Mouse (Mus musculus) megakaryocyte, embryonic 14.5 days (primary cell): ENCODE measurements around the gene Olfr1393. TPM values are rescaled to one million over a fixed set of nuclear protein-coding genes. Genes with fewer than 3 reads are reported as not detected.
"Not testable (repeated sequence)": the region's sequence is repeated elsewhere in the genome, so short reads cannot be mapped to it uniquely, and the experiment has no call there.

Source experiments
- H3K27me3 ChIP-seq: replicated peaks from 2 replicates; pipeline ENCODE3; 2012; ENCODE audit warnings: inconsistent platforms
- H3K36me3 ChIP-seq: replicated peaks from 2 replicates; pipeline ENCODE3; 2012; ENCODE audit warnings: low read length, inconsistent platforms, mixed read lengths
- H3K4me1 ChIP-seq: 2 replicates; pipeline ENCODE4 v1.6.1; 2012; ENCODE audit warnings: inconsistent platforms
- H3K4me3 ChIP-seq: replicated peaks from 2 replicates; pipeline ENCODE3; 2012; ENCODE audit warnings: moderate library complexity, mild to moderate bottlenecking, inconsistent platforms
- H3K9me3 ChIP-seq: 2 replicates; pipeline ENCODE4 v1.6.1; 2012; ENCODE audit warnings: inconsistent platforms
- FLI1 ChIP-seq: IDR thresholded peaks from 2 replicates; pipeline ENCODE4 v1.6.1; 2012; ENCODE audit warnings: low read length, inconsistent platforms, mixed read lengths
- GATA1 ChIP-seq: IDR thresholded peaks from 3 replicates; pipeline ENCODE4 v1.6.1; 2012; ENCODE audit warnings: mixed read lengths, low read length, inconsistent platforms, borderline replicate concordance
- polyA plus RNA-seq: library from polyadenylated mRNA; stranded (reverse); fragments of >175 nt; gene quantifications from 2 replicates; pipeline ENCODE4 v1.2.3, GENCODE M21; 2012; ENCODE audit warnings: low replicate concordance; ENCODE audit not compliant: insufficient read depth

The Olfr1393 gene
- polyA plus RNA-seq, 1 experiment, result not detected

DNA sequence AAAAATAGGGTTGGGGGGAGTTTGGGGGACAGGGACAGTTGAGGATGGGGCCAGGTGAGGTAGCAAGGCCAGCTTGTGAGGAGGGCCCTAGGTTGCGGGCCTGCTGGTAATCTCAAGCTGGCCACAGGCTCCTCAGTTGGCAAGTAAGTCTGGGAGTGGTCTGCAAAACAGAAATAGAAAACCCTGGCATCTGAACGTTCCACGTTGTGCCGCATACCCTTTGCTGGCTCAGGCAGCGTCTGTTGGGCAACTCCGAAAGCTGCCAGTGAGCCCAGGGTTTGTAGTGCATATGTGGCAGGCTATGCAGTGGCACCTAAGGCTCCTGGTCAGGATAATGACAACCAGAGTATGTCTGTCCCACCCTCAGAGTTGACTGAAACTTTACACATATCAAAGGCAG lies 15.0 kb upstream of the Olfr1393 start:
- Histone ChIP-seq H3K4me3 (no peak overlapping the region), H3K36me3 (peaks cover 96% of the 10 kb centered on the region), H3K27me3 (no peaks in the 10 kb centered on the region), H3K9me3 (no peaks in the 10 kb centered on the region), H3K4me1 (peaks cover 78% of the 10 kb centered on the region)
- TF ChIP-seq GATA1 (no peak), FLI1 (no peak)

DNA sequence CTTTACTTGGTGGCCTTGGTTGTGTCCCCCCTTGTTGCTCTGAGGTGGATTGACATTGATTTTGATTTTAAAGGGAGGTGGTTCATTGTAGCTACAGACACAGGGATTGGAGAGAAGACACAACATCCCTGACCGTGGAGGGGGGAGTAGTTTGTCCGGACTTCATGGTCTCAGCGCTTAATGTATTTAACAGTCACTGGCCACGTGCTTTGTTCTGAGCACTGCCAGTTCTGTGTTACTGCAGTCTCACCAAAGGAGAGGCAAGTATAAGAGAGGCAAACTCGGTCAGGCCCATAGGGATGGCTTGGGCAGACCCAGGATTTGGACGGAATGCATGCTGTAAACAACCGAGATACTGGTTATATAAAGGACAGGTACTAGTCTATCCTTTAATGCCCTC lies 14.0 kb upstream of the Olfr1393 start:
- peaks cover 74% of the 10 kb centered on the region for H3K4me1 ChIP-seq
- H3K9me3 ChIP-seq, result no peaks in the 10 kb centered on the region
- TF ChIP-seq GATA1 (no peak), FLI1 (no peak)
- H3K27me3 ChIP-seq, result no peaks in the 10 kb centered on the region
- peaks cover 89% of the 10 kb centered on the region for H3K36me3 ChIP-seq
- no peak overlapping the region for H3K4me3 ChIP-seq

DNA sequence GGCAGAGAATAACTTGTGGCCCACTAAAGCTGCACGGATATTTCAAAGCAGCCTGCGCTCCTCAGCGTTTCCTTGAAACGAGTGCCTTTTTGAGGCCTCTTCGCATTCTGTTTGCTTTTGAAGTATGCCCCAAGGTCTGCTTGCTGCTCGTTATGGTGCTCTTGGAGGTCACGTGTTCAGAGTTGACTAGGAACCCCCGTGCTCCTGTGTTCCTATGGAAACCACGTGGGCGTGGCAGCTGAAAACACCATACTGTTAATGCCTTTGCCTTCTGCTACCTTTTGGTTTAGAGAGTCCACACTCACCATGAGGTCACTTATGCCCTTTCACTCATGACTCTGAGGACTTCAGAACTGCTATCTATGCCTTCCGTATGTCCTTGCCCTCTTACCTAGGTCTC lies 13.5 kb upstream of the Olfr1393 start:
- TF ChIP-seq GATA1, result no peak
- TF ChIP-seq FLI1, result no peak
- Histone ChIP-seq H3K9me3 (no peaks in the 10 kb centered on the region), H3K4me3 (no peak overlapping the region), H3K27me3 (no peaks in the 10 kb centered on the region), H3K36me3 (peaks cover 86% of the 10 kb centered on the region), H3K4me1 (peaks cover 74% of the 10 kb centered on the region)

DNA sequence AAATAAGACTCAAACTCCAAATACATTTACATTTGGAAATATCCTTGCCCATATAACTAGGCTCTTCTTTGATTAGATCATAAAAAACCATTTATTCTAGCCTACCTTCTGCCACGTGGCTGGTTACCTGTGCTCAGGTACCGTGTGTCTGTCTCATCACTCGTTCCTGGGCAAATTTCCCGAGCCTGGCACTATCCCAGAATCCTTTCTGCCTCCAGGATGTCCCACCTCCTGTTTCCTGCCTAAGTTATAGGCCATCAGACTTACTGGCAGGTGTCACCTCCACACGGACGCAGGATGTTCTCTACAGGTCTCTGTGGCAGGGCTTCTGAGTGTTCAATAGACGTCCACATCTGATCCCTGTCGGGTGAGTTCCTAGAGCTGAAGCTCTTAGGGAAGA lies 13.0 kb upstream of the Olfr1393 start:
- Histone ChIP-seq H3K4me1 (peaks cover 74% of the 10 kb centered on the region), H3K27me3 (no peaks in the 10 kb centered on the region)

DNA sequence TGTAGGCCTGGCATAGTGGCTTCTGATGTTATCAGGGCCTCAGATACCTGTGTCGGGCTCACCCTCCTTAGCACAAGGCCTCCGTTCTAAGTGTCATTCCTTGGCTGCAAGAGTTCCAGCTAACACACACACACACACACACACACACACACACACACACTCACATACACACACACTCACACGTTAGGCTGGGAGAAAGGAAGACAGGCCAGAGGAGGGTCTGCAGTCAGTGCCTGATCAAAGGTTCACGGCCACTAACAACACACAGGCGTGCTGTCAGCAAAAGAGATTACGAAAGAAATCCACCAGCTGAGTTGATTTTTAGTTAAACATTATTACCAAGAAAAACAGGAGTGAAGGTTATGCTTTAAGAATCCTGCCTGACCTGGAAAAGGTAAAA lies 11.4 kb upstream of the Olfr1393 start:
- TF ChIP-seq GATA1 (no peak), FLI1 (no peak)
- H3K36me3 ChIP-seq, result peaks cover 68% of the 10 kb centered on the region

More for the DNA sequence above, 13.0 kb upstream of the Olfr1393 start:
- Histone ChIP-seq H3K36me3 (peaks cover 83% of the 10 kb centered on the region), H3K9me3 (no peaks in the 10 kb centered on the region), H3K4me3 (no peak overlapping the region)
- no peak for TF ChIP-seq GATA1
- no peak for TF ChIP-seq FLI1

DNA sequence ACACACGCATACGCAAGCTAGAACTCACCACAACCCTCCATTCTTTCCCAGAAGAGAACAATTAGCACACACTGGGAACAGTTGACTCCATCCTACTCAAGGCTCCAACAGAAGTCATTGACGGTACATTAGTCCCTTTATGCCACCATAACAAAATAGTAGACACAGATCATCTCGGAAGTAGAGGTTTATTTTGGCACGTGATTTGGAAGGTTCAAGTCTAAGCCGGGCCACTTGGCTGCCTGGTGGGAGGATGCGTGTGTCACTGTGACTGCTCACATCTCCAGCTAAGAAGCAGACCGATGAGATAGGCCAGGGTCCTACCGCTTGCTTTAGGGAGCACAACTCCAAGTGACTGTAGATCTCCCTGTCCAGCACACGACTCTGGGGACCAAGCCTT lies 10.8 kb upstream of the Olfr1393 start:
- TF ChIP-seq FLI1, result no peak
- TF ChIP-seq GATA1, result no peak
- peaks cover 67% of the 10 kb centered on the region for H3K4me1 ChIP-seq

More for the DNA sequence above, 11.4 kb upstream of the Olfr1393 start:
- H3K9me3 ChIP-seq, result no peaks in the 10 kb centered on the region
- peaks cover 67% of the 10 kb centered on the region for H3K4me1 ChIP-seq
- H3K27me3 ChIP-seq, result no peaks in the 10 kb centered on the region
- no peak overlapping the region for H3K4me3 ChIP-seq

DNA sequence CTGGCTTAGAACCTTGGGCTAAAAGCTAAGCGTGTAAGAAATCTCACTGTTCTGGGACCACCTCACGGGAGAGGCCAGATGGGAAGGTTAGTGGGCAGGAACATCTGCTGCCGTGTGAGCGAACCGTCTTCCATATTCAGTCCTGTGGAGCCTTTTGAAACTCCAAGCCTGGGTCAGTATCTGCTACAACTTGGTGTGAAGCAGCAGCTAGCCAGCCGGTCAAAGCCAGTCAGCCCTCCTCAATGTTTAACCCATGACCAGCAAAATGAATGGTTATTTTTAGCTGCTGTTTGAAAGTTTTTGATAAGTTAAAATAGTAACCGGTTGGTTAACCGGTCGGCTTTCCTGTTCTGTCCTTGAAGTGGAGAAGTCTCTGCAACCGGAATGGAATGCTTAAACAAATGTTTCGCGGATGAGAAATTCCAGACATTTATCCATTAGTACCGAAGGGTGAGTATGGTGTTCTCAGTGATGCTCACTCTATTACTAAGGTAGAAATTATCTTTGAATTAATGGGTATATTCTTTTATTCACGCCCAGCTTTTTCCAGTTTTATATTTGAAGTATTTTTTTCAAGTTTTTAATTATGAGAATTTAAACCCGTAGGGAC lies 10.0 kb upstream of the Olfr1393 start:
- H3K4me3 ChIP-seq, result no peak overlapping the region
- peaks cover 66% of the 10 kb centered on the region for H3K4me1 ChIP-seq
- H3K27me3 ChIP-seq, result no peaks in the 10 kb centered on the region
- H3K36me3 ChIP-seq, result peaks cover 54% of the 10 kb centered on the region
- TF ChIP-seq GATA1, result no peak
- TF ChIP-seq FLI1, result no peak
- no peaks in the 10 kb centered on the region for H3K9me3 ChIP-seq

More for the DNA sequence above, 10.8 kb upstream of the Olfr1393 start:
- Histone ChIP-seq H3K9me3 (no peaks in the 10 kb centered on the region), H3K27me3 (no peaks in the 10 kb centered on the region), H3K36me3 (peaks cover 61% of the 10 kb centered on the region), H3K4me3 (no peak overlapping the region)

DNA sequence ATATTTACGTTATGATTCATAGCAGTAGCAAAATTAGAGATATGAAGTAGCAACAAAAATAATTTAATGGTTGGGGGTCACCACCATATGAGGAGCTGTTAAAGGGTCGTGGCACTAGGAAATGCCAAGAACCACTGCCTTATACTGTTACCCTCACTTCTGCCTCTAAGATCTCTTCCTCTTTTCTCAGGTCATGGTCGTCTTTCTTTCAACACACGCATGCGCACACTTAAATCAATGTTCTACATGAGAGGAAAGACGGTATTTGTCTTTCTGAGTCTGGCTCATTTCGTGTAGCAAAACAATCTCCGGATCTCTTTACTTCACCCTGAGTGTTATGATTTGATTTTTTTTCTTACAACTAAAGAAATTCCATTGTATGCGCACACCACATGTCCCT lies 8.3 kb upstream of the Olfr1393 start:
- no peak for TF ChIP-seq FLI1
- no peak for TF ChIP-seq GATA1
- peaks cover 65% of the 10 kb centered on the region for H3K4me1 ChIP-seq
- H3K27me3 ChIP-seq, result no peaks in the 10 kb centered on the region
- H3K4me3 ChIP-seq, result no peak overlapping the region
- no peaks in the 10 kb centered on the region for H3K9me3 ChIP-seq
- H3K36me3 ChIP-seq, result peaks cover 39% of the 10 kb centered on the region

DNA sequence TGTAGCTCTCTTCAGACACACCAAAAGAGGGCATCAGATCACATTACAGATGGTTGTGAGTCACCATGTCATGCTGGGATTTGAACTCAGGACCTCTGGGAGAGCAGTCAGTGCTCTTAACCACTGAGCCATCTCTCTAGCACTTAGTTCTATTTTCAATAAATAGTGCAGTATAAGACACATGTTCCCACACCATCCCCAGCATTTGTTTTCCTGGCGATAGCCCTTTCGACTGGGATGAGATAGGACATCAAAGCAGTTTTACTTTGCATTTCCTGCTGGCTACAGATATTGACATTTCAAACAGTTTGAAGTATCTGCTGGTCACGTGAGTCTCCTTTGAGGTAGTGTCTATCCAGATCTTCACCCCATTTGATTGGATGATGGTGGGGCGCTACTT lies 7.7 kb upstream of the Olfr1393 start:
- TF ChIP-seq FLI1 (no peak), GATA1 (no peak)
- Histone ChIP-seq H3K4me1 (peaks cover 66% of the 10 kb centered on the region), H3K9me3 (no peaks in the 10 kb centered on the region), H3K27me3 (no peaks in the 10 kb centered on the region), H3K36me3 (peaks cover 33% of the 10 kb centered on the region), H3K4me3 (no peak overlapping the region)

DNA sequence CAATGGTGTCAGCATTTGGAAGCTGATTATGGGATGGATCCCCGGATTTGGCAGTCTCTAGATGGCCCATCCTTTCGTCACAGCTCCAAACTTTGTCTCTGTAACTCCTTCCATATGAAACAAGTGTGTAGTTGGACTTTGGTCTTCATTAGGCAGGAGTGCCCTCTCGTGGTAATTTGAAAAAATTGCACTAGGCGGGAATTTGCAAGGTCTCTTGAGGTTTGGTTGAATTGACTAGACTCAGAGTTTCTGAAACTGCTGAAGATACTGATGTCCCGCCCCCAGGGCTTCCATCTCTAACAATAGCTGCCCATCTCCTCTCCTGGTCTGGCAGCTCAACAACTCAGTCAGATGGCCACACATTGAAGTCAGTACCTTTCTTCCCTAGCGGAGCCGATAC lies 6.8 kb upstream of the Olfr1393 start:
- Histone ChIP-seq H3K36me3 (peaks cover 25% of the 10 kb centered on the region), H3K27me3 (no peaks in the 10 kb centered on the region), H3K9me3 (no peaks in the 10 kb centered on the region), H3K4me1 (peaks cover 64% of the 10 kb centered on the region), H3K4me3 (no peak overlapping the region)
- no peak for TF ChIP-seq GATA1
- no peak for TF ChIP-seq FLI1

DNA sequence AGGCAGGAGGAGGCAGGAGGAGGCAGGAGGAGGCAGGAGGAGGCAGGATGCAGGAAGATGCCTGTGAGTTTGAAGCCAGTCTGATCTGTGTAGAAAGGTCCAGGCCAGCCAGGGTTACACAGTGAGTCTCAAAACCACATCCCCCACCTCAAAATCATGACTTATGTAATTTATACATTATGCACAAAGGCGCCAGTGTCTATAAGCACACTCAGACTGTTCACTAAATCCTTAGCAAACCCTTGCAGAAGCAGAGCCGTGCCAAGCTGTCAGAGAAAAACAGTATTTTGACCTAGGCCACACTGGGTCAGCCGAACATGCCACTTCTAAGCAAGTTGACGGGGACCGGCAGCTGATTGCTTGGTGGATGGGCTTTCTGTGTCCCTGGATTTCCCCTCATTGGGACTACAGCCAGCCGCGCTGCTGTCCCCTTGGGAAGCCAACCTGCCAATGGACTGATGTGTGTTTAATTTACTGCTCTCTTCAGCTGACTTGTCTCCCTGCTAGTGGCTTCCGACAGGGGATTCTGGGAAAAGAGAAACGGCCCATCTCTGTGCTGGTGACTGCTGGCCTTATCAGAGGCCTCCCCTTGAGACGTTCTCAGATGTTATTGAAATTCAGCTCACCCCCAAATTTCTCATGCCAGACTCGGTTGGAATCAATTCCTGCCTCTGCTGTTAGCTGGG lies 4.1 kb upstream of the Olfr1393 start:
- Histone ChIP-seq H3K4me1 (peaks cover 55% of the 10 kb centered on the region), H3K27me3 (no peaks in the 10 kb centered on the region), H3K36me3 (peaks cover 8% of the 10 kb centered on the region), H3K9me3 (no peaks in the 10 kb centered on the region), H3K4me3 (no peak overlapping the region)
- TF ChIP-seq FLI1, result no peak
- no peak for TF ChIP-seq GATA1

DNA sequence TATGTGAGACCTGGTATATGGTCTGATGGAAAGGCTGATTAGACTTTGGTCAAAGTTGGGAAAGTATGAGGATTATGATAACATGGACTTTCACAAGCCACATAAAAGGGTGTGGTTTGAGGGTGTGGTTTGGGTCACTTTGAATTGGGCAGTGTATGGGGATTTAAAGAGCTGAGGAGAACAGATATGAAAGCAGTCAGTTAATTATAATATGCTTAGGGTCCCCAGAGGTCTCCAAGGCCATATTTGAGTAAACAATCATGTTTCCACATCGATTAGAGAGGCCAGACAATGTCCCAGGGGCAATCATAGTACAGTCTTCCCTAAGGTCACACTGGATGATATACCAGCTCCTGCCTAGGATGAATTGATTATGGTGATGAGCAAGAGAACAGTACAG lies 6.9 kb downstream of the Olfr1393 start, which contains the start of gene Olfr1392:
Gene Olfr1392 (plus strand): TSS at position 301 of the 400 bp plus-strand sequence.
- not testable (repeated sequence) for H3K27me3 ChIP-seq, H3K4me3 ChIP-seq, H3K9me3 ChIP-seq
- H3K36me3 ChIP-seq, result peaks cover 11% of the 10 kb centered on the region
- peaks cover 15% of the 10 kb centered on the region; the same call in 1 of the 2 replicates for H3K4me1 ChIP-seq
